Mouse (Mus musculus): ENCODE results near the gene Zfp800. TPM values are rescaled to one million over a fixed set of nuclear protein-coding genes. Genes with fewer than 3 reads are reported as not detected.

Zfp800 gene
- total RNA-seq, 4 experiments from 2014 or later, result 3.5 to 5.9 (median 4.6) TPM

DNA sequence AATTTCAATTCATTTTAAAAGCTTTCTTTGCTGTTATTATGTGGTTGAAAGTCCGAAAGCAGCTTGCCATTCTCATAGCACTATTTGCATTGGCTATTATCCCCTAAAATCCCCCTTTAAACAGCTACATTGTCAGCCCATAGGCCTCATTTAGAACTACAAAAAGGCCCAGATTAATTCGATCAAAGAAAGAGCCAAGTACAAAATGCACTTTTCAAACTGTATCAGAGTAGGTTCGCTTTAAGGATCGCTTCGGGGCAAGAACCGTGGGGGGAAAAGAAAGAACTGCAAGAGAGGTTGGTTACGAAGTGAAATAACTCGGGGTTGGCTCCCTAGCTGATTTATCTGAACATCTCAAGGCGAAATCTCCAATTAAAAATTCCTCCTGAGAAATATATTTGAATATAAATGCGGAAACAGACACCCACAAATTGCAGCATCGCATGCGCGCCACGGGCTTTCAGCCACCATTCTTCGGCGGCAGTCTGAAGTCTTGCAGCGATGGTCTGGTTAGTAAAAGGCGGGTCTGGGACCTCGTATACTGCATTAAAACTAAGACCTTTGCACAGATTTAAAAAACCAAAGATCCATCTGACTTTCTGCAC is 850 bp downstream of the Zfp800 start:
- DNase-seq (ENCODE audit: low spot score in 2 of 2), result no peak

DNA sequence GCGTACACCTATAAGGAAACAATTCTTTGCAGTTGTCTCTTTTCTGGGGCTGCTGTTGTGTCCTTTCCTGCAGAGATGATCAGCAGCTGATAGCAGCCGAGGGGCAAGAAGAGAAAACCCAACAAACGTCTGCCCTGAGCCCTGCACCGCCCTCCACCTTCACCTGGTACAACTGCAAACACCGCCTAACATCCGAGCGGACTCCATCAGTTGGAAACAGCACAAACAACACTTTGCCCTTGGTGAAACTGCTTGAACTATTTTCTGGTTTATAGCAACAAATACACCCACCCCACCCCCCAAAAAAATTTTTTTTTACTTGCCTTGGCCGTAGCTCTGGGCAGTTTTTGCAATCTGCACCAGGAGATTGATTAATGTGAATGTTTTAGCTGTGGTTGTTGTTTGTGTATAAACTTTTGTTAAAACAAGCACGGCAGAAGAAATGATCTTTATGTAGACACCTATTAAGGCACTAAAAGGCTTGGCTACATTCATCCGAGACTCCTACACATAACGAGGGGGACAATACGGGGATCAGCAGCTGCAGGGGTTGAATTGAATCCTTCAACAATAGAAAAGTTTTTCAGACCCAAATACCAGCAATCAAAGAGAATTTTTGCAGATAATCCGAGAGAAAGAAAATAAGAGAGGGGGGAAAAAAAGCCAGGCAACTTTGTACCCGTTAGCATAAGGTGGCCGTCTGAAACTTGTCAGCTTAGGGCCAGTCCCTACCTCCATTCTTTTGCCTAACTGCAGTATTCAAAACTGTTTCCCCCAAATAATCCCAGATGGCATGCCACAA is 1.6 kb downstream of the Zfp800 start:
- no peak for DNase-seq (ENCODE audit: low spot score in 2 of 2)

DNA sequence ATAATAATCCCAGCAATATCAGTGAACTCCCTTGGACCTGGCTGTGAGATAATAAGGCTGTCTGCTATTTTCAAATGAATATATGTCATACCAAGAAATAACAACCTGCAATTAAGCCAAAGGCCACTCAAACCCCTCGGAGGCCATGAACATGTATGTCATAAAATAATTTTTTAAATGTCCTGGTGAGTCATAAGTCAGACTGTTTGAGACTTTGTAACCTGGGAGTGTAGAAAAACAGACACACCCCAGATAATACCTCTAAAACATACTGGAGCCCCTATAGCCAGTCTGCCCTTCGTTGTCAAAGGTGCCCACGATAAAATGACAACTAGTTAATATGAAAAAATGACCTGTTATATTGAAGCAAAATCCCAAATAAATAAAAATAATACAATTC is 8.8 kb downstream of the Zfp800 start:
- DNase-seq (ENCODE audit: low spot score in 2 of 2), result no peak

DNA sequence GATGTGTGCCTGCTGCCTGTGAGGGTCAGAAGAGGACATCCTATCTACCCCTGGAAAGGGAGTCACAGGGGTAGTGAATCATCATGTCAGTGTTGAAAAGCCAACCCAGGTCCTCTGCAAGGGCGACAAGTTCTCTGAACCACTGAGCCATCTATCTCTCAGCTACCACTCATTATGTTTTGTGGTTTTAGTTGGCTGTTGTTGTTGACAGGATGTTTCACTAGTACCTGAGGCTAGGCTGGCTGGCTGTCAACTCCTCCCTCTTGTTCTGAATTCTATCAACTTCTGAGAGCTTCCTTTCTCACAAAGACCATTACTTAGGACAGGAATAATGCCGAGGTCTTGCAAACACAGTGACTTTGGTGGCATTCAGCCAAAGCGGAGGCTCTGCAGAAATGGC is 12.6 kb downstream of the Zfp800 start:
- no peak for DNase-seq (ENCODE audit: low spot score in 2 of 2)

DNA sequence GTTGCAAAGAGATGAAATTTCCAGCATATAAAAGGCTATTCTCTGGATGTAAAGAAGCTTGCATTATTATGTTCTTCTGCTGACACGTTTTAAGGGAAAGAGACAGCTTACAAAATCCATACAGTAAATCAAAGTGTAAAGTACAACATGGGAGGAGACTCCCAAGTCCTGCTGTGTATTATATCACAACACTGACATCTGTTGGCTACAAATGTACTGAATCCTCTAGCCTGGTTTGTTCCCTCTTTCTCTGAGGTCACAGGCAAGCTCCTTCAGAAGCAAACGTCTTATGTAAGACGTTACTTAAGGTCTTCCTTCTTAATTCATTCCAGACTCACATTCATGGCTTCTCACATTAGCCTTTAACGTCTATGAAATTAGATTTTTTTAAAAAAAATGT is 15.8 kb downstream of the Zfp800 start:
- DNase-seq (ENCODE audit: low spot score in 2 of 2), result no peak

DNA sequence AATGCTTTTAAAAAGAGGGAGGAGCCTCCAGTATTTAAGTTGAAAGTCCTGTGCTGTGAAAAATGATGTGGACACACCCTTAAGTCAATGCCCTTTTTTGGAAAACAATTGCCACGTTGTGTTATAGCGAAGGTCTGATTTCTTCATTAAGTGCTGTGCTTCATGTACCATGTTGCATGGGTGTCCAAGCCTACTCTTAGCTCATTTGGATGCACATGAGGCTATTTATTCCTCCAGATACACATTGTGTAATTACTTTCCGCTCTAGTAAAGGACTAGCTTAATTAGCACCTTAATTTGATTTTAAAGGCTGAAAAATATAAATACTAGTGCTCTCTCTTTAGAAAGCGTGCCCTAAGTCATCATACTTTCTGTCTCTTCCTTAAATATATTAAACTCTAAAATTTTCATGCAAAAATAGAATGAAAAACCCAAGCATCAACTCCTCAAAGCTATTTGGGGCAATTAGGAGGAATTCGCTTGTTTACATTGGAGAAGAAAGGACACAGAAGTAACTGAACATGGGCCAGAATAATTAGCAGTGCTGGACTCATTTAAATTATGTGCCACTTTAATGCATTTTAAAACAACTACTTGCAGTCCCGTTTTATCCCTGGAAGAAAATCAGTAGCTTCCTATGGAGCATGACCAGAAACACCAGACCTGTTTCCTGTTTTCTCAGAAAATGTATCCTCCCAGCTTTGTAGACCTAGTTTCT is 27.7 kb downstream of the Zfp800 start:
- no peak for DNase-seq (ENCODE audit: low spot score in 2 of 2)

DNA sequence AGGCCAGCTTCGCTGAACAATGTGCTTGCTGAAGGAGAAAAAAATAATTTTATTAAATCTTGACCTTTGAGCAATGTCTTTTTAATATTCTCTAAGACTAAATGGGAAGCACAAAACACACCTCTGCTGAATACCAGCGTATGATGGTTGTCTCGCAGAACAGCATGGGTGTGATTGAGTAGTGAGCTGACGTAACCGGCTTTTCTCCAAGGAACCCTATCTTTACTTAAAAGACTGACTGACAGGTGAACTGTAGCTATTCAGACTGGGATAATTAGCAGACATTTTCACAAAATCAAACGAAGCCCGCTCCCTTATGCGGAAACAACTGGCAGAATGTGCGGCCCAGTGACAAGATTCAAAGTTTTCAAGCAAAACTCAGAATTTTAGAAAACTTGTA is 30.2 kb downstream of the Zfp800 start:
- DNase-seq (ENCODE audit: low spot score in 2 of 2), result no peak

DNA sequence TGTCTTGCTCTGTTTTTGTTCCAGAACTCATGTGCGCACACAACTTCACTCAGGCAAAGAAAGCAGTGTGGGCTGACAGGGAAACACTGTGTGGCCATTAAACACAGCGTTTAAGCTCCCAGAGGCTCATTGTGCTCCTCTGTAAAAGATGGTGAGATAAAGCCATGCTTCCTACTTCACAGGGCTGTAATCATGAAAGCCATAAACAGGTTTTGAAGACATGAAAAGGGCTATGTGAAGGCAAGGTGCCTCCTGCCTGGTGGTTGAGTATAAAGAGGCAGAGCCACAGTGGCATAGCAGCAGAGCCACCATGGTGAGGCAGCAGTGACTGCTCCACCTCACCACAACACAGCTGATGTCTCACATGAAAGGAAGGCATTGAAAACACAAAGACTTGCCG is 46.7 kb downstream of the Zfp800 start:
- DNase-seq (ENCODE audit: low spot score in 2 of 2), result no peak

DNA sequence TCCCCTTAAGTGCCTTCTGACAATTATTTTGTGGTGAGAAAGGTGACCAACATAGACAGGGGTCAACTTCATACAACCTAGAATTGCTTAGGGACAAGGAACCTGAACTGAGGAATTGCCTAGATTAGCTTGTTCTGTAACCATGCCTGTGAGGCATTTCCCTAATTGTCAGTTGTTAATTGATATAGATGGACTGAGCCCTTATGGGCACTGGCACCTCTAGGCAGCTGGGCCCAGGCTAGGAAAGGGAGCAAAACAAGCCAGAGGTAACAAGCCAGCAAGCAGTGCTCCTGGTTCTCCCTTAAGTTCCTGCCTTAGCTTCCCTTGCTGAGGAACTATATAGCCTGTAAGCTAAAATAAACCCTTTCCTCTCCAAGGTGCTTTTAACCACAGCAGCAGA is 52.1 kb downstream of the Zfp800 start:
- DNase-seq (ENCODE audit: low spot score in 2 of 2), result no peak

DNA sequence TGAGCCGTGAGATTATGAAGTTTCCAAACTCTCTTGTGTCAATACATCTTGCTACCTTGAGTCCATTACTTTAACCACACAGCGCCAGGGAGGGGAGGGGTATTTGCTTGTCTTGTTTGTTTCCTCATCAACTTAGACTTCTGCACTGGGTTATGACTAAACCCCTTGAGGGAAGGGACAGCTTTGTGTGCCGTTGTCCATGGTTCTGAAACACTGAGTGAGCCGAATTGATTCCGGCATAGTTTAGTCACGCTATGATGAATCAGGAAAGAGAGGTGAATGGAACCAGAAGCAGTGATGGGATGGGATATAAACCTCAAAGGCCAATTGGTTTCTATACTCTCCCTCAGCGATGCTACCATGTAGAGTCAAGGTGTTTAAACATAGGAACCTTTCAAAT is 52.6 kb downstream of the Zfp800 start:
- DNase-seq (ENCODE audit: low spot score in 2 of 2), result no peak

DNA sequence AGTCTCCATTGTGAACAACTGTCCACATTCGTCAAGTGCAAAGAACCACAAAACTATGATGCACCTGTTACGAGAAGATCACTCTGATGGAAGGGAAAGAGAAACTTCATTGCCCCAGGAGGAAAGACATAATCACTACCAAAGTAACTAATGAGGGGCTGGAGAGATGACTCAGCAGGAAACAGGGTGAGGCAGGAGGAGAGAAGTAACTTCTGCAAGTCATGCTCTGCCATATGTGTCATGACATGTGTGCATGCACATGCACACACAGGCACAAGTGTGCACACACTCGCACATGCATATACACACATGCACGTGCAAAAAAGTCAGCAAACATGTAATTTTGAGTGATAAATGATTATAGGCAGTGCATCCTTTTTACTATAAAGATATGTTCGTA is 54.9 kb downstream of the Zfp800 start:
- DNase-seq (ENCODE audit: low spot score in 2 of 2), result no peak

DNA sequence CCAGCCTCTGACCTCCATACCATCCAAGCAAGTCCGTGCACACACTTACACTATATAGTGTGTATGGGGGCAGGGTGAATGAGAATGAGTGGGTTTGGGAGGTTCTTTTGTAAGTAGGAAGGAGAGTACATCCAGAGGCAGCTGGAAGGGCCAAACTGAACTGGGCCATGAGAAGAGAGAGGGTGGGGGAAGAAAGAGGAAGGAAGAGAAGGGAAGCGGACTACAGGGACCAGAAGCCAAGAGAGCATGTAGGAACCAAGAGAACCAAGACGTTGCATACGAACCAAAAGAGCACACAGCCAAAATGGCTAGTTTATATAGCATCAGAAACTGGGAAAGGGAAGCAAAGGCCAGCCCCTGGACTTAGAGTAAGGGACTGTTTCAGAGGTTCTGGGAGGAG is 56.6 kb downstream of the Zfp800 start:
- no peak for DNase-seq (ENCODE audit: low spot score in 2 of 2)

DNA sequence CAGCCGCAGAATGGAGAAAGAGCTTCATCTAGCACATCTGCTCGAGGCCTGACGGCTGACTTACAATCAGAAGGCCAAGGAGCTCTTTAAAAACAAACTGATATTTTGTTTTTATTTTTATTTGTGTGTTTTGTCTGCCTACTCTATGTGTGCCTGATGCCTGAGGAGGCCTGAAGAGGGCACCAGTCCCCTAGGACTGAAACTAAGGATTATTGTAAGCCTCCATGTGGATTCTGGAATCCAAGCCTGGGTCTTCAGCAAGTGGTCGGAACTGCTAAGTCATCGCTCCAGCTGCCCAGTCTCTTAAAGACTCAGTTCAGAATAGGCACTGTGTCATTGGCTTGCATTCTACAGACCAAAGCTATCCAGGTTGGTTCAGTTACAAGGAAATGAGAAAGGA is 58.4 kb downstream of the Zfp800 start:
- DNase-seq (ENCODE audit: low spot score in 2 of 2), result no peak

DNA sequence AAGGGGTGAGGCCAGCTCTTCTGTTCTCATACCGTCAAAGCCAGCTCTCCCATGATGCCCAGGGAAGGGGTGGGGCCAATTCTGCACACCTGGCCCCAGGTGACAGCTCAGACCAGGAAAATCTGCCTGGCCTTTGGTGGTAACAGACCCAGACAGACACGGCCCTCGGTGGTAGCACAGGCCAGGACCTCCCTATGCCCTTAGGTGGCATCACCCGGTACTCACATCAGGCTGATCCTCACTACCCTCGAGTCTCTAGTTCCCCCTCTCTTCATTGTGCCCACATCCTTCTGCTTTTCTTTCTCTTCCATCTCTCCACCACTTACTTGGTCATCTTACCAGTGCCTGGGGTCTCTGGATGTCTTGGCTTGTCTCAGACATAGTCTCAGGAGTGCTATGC is 64.1 kb downstream of the Zfp800 start:
- no peak for DNase-seq (ENCODE audit: low spot score in 2 of 2)

DNA sequence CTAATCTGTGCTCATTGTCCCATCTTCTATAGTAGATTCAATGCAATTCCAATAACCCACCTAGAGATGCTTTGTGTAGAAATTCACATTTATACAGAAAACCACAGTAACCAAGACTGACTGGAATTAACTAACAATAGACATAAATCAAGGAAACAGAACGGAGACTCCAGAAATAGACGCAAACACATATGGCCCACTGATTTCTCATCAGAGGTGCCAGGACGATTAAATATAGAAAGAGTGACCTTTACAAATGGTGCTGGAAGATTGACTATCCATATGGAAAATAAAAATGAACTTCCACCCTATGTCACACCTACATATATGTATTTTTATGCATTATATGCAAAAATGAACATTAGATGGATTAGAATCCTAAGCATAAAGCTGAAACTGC is 65.3 kb downstream of the Zfp800 start:
- no peak for DNase-seq (ENCODE audit: low spot score in 2 of 2)

DNA sequence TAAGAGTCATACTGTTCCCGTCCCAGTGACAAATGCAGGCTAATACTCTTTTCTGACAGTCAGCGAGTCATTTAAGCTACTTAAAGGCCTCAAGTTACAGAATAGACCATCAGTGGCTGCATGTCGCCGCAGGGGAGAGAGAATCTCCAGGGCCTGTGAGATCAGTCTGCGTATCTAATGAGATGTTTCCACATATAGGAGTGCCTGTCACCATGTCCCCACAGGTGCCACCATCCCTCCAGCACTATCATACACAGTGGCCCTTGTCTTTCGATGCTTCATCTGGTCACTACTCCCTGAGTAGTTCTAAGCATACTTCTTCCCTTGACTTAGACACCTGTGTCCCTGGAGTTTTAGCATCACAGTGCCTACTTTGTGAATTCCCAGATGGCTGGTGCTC is 68.0 kb downstream of the Zfp800 start:
- no peak for DNase-seq (ENCODE audit: low spot score in 2 of 2)

DNA sequence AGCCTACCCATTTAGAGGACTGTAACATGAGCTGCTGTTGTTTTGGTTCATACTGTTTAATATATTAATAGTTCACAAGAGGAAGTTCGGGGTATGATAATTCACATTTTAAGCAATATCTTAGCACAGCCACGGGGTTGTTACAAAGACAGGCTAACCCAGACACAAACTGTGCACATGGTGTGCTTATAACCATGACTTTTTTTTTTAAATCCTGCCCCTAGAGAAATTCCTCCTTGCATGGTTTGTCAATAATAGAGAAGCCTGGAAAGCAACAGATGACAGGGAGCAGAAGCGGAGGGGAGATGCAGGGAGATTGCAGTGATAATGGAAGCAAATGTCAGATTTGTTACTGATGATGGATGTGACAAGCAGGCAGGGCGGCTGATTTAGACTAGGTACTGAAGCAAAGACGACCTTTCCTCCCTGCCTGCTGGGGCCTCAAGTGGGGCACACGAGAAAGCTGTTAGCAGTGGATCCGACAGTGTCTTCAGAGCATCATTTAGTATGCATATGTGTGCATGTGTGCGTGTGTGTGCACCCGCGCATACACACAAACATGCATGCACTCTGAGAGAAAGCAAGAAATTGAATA is 68.7 kb downstream of the Zfp800 start:
- no peak for DNase-seq (ENCODE audit: low spot score in 2 of 2)

DNA sequence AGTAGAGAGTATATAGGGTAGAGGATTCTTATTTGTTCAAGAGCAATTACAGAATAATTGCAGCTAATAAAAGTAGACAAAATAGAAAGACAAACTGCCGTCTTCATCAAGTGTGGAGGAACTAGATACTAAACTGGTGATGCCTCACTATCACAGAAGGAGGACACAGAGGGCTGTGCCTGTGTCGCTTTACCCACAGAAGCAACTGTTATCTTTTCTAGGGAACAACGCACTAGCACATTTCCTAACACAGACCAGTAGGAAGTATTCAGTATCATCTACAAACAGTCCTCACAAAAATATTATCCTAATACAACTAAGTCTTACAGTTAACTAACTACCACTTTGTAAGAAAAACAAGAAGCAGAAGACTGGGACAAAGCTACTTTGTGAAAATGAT is 71.1 kb downstream of the Zfp800 start:
- no peak for DNase-seq (ENCODE audit: low spot score in 2 of 2)

DNA sequence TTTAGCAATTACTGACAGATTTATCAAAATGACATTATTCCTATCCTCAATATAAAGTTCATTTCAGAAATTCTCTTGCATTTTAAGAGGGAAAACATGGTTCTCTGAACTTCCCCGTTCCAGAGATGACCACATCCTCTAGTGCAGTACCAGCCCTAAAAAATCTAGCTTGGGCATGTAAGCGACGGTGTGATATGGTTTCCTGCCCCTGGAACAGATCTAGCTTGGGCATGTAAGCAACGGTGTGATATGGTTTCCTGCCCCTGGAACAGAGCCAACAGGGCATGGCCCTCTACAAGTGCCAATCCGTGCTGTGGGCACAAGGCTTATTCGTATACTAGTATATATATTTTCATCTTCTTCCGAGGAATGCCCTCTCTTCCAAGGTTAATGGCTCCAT is 75.4 kb downstream of the Zfp800 start:
- DNase-seq (ENCODE audit: low spot score in 2 of 2), result no peak

DNA sequence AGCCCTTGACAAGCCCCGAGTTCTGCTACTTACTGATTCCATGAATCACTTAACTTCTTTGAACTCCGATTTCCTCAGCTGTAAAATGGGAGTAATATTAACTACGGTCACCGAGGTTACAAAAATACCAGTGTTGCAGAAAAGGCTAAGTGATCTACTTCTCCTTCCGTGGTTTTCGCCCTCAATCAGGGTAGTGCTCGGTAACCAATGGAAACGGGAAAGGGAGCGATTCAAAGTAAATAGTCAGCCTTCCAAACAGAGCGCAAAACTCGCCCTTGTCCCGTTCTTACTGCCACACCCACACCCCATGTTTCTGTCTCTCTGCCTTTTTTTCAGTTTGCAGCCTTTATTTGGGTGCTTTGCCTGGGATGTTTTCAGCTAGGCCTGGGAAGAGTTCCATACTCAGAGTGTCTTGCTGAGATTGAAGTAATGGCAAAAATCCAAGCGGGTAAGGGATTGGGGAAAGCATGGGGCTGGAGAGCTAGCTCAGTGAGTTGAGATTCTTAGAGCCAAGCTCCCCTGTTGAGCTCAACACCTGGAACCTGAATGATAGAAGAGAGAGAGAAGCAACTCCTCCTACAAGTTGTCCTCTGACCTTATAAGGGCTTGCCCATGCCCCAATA is 78.0 kb downstream of the Zfp800 start:
- no peak for DNase-seq (ENCODE audit: low spot score in 2 of 2)

DNA sequence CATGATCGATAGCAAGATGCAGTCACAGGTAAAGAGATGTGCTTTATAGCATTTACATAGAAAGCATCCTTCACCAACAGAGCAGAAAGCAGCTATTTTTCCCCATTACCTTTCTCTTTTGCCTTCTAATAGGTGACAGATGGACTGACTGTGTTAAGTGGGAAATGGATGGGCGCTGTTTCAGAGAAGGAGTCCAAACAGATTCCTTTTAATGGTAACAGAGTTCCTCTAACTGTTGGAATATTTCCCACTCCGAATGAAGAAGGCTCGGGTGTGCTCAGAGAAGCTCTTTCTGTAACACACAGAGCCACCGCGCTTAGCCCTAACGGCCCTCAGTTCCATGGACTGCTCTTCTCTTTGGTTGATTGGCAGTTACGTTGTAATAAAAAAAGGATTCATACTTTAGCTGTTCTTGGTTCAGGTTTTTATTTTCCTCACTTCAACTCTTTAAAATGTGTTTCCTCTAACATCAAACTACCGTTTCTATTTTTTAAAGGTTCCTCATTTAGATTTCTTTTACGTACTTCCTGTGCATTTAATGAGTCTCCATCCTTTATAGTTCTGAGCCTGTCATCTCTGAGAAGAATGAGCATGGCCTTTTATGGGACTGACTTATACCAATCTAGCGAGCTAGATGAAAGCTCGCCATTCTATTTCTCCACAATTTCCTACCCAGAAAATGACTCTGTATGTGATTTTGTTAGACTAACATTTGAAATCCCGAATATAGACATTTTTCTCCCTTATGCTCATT is 78.8 kb downstream of the Zfp800 start:
- no peak for DNase-seq (ENCODE audit: low spot score in 2 of 2)

All from gastrocnemius, adult 8-10 months (tissue).